Mouse (Mus musculus) midbrain, embryonic 15.5 days (tissue): ENCODE data around the gene Pax7. TPM values are rescaled to one million over a fixed set of nuclear protein-coding genes. Genes with fewer than 3 reads are reported as not detected.

Source experiments
- ATAC-seq: fragments of 200-750 bp; cut with Nextera tagmentation; replicated peaks from 2 replicates; pipeline ENCODE4 v1.8.0; 2017; ENCODE audit warnings: moderate TSS enrichment
- H3K27ac ChIP-seq: fragments of 300-500 bp; sonication (generic); 2 replicates; pipeline ENCODE4 v1.5.1; 2015; ENCODE audit warnings: mild to moderate bottlenecking, inconsistent platforms
- H3K27me3 ChIP-seq: fragments of 300-500 bp; sonication (generic); replicated peaks from 2 replicates; pipeline ENCODE4 v1.6.1; 2015; ENCODE audit warnings: inconsistent platforms
- H3K36me3 ChIP-seq: fragments of 300-500 bp; sonication (generic); replicated peaks from 2 replicates; pipeline ENCODE4 v1.6.1; 2015; ENCODE audit warnings: inconsistent platforms
- H3K4me1 ChIP-seq: fragments of 300-500 bp; sonication (generic); 2 replicates; pipeline ENCODE4 v1.6.1; 2015; ENCODE audit warnings: inconsistent platforms
- H3K4me2 ChIP-seq: fragments of 300-500 bp; sonication (generic); 2 replicates; pipeline ENCODE4 v1.6.1; 2015; ENCODE audit warnings: inconsistent platforms, mild to moderate bottlenecking, moderate library complexity
- H3K4me3 ChIP-seq: fragments of 300-500 bp; sonication (generic); 2 replicates; pipeline ENCODE4 v1.5.1; 2015; ENCODE audit warnings: mild to moderate bottlenecking, inconsistent platforms
- H3K9ac ChIP-seq: fragments of 300-500 bp; sonication (generic); 2 replicates; pipeline ENCODE4 v1.6.1; 2015; ENCODE audit warnings: mild to moderate bottlenecking, inconsistent platforms
- H3K9me3 ChIP-seq: fragments of 300-500 bp; sonication (generic); 2 replicates; pipeline ENCODE4 v1.6.1; 2016; ENCODE audit warnings: inconsistent platforms
- WGBS: fragments of 180-500 bp; shearing (Covaris S2); methylation state at CpG from one replicate; pipeline ENCODE4 v1.1.7; 2015; ENCODE audit warnings: mixed read lengths; 5-methylcytosine and 5-hydroxymethylcytosine counted together
- polyA plus RNA-seq: library from polyadenylated mRNA; unstranded; fragments of >200 nt; fragmentation: Nextera tagmentation; extraction: Ambion mirVana; gene quantifications from 2 replicates; pipeline ENCODE4 v1.2.1, GENCODE M21; 2015

The Pax7 gene
- polyA plus RNA-seq, 1 experiment from 2014 or later: 3.8 TPM

- Histone ChIP-seq H3K36me3 (no peaks in the 10 kb centered on the region), H3K4me1 (no peaks in the 10 kb centered on the region), H3K9me3 (no peaks in the 10 kb centered on the region), H3K9ac (no peak overlapping the region), H3K27me3 (peaks cover 40% of the 10 kb centered on the region), H3K4me3 (no peak overlapping the region), H3K4me2 (no peak overlapping the region), H3K27ac (no peak overlapping the region)
- 29% methylated on average over 7 of the region's 7 CpGs for WGBS
- no peak for ATAC-seq
These were observed 10.1 kb upstream of the Pax7 start for GRCm38 (mm10) chr4:139843456-139843855.

- H3K4me1 ChIP-seq: peaks cover 2% of the 10 kb centered on the region; the same call in 1 of the 2 replicates
- peaks cover 38% of the 10 kb centered on the region for H3K27me3 ChIP-seq
- no peaks in the 10 kb centered on the region for H3K36me3 ChIP-seq
- no peak overlapping the region for H3K27ac ChIP-seq
- H3K4me3 ChIP-seq: no peak overlapping the region
- 76% methylated on average over 7 of the region's 7 CpGs for WGBS
- ATAC-seq: no peak
- H3K9ac ChIP-seq: no peak overlapping the region
- H3K4me2 ChIP-seq: no peak overlapping the region
- no peaks in the 10 kb centered on the region for H3K9me3 ChIP-seq
These were observed 9.6 kb upstream of the Pax7 start for GRCm38 (mm10) chr4:139842919-139843318.

DNA sequence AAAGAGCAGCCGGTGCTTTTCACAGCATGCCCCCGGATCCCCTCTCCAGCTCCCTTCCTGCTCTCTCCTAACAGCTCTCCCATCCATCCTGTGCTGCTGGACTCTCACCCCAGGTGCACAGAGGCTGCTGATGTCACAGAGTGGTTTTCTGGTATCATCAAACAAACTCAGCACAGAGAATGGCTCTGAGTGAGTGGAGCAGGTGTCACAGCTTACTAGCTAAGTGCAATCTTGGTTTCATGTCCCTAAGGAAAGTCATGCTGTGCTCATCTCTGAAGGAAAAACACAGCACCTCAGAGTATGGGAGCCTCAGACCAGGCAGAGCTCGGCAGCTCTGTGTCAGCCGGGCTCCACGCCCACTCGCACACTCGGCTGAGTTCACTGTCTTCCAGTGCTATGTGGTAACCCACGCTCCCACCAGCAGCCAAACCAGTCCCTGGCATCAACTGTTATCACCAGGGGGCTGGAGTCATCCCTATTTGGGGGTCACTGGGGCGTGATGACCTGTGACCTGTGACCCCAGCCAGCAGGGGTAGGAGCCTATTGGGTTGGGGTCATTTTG lies 7.7 kb upstream of the Pax7 start:
- Histone ChIP-seq H3K27ac (no peak overlapping the region), H3K9ac (no peak overlapping the region), H3K27me3 (peaks cover 43% of the 10 kb centered on the region), H3K36me3 (no peaks in the 10 kb centered on the region), H3K9me3 (no peaks in the 10 kb centered on the region), H3K4me2 (no peak overlapping the region), H3K4me1 (peaks cover 15% of the 10 kb centered on the region; the same call in 1 of the 2 replicates), H3K4me3 (no peak overlapping the region)
- 36% methylated on average over 9 of the region's 9 CpGs for WGBS
- ATAC-seq: no peak

DNA sequence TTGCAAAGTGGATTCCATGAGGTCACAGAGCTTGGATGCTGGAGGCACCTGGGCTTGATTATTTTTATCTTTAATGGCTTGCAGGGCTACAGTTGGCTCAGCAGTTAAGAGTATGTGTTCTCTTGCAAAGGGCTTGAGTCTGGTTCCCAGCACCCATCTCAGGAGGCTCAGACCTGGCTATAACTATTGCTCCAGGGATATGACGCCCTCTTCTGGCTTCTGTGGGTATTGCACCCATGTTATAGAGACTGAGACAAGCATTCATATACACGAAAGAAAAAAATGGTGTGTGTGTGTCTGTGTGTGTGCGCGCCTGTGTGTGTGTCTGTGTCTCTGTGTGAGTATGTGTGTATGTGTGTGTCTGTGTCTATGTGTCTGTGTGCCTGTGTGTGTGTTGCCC lies 7.1 kb upstream of the Pax7 start:
- Histone ChIP-seq H3K4me3 (no peak overlapping the region), H3K4me1 (peaks cover 20% of the 10 kb centered on the region; the same call in 1 of the 2 replicates), H3K9ac (no peak overlapping the region), H3K9me3 (no peaks in the 10 kb centered on the region), H3K27me3 (peaks cover 41% of the 10 kb centered on the region), H3K36me3 (no peaks in the 10 kb centered on the region), H3K27ac (no peak overlapping the region), H3K4me2 (no peak overlapping the region)
- WGBS: 73% methylated on average over 4 of the region's 4 CpGs
- no peak for ATAC-seq

GRCm38 (mm10) chr4:139836681-139837080 lies 3.4 kb upstream of the Pax7 start:
- peaks cover 42% of the 10 kb centered on the region for H3K4me1 ChIP-seq
- WGBS: 3% methylated on average over 5 of the region's 5 CpGs
- no peak overlapping the region for H3K4me3 ChIP-seq
- no peak overlapping the region for H3K27ac ChIP-seq
- no peaks in the 10 kb centered on the region for H3K36me3 ChIP-seq
- no peak for ATAC-seq
- no peak overlapping the region for H3K9ac ChIP-seq
- no peaks in the 10 kb centered on the region for H3K9me3 ChIP-seq
- H3K4me2 ChIP-seq: 0 out of 2 replicates have a peak overlapping the region, but pooled peaks have one; percentile 3
- peaks cover 56% of the 10 kb centered on the region for H3K27me3 ChIP-seq

GRCm38 (mm10) chr4:139836196-139836595 lies 2.9 kb upstream of the Pax7 start:
- Histone ChIP-seq H3K9ac (no peak overlapping the region), H3K4me1 (peaks cover 47% of the 10 kb centered on the region), H3K4me2 (peak overlapping the region; percentile 20; the same call in 1 of the 2 replicates), H3K4me3 (no peak overlapping the region), H3K27me3 (peaks cover 56% of the 10 kb centered on the region), H3K36me3 (no peaks in the 10 kb centered on the region), H3K27ac (0 out of 2 replicates have a peak overlapping the region, but pooled peaks have one; percentile 29), H3K9me3 (no peaks in the 10 kb centered on the region)
- 3% methylated on average over 8 of the region's 8 CpGs for WGBS
- ATAC-seq: 0 out of 2 replicates have a peak, but pooled peaks have one; percentile 22

GRCm38 (mm10) chr4:139833817-139834401 lies 581 bp upstream of the Pax7 start:
- H3K4me2 ChIP-seq: peak overlapping the region; percentile 48
- H3K27me3 ChIP-seq: peaks cover 51% of the 10 kb centered on the region
- H3K9ac ChIP-seq: no peak overlapping the region

DNA sequence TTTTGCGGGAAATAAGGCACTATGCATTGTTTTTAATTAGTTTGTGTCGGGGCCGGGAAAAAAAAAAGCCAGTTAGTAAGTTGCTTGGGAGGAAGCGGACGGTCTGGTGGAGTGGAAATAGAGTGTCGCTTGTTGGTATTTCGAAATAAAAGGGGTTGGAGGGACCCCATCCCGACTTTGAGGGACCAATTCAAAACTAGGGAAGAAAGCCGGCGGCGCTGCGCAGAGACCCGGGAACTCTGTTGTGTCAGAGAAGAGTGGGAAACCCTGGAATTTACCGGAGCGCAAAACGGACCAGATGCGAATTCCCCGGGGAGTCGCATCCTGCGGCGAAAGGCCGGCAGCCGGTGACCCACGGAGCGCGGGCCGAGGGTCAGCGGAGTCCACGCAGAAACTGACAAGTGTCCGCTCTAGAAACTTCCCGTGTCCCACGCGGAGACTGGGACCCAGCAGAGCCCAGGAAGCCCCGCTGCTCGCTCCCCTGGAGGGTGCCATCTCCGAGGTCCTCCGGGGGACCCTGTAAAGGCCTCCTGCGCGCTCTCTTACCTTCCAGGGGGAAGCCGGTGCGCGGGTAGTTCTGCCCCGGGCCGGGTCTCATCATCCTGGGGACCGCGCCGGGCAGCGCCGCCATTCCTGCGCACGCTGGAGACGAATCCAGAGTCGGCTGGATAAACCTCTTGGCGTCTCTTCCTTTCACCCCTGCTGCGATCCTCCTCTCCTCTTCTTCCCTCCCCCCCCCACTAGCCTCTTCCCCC lies 870 bp downstream of the Pax7 start:
- Histone ChIP-seq H3K4me2 (peak overlapping the region; percentile 48), H3K4me3 (peak overlapping the region; percentile 38), H3K4me1 (peaks cover 49% of the 10 kb centered on the region), H3K9me3 (no peaks in the 10 kb centered on the region), H3K36me3 (no peaks in the 10 kb centered on the region), H3K9ac (peak overlapping the region; percentile 26), H3K27me3 (peaks cover 50% of the 10 kb centered on the region), H3K27ac (peak overlapping the region; percentile 69)
- no peak for ATAC-seq
- under 1% methylated on average over 54 of the region's 55 CpGs for WGBS

More at GRCm38 (mm10) chr4:139833817-139834401, 581 bp upstream of the Pax7 start:
- Histone ChIP-seq H3K36me3 (no peaks in the 10 kb centered on the region), H3K4me1 (peaks cover 48% of the 10 kb centered on the region), H3K27ac (peak overlapping the region; percentile 69), H3K4me3 (peak overlapping the region; percentile 38), H3K9me3 (no peaks in the 10 kb centered on the region)
- no peak for ATAC-seq
- 6% methylated on average over 17 of the region's 17 CpGs for WGBS

DNA sequence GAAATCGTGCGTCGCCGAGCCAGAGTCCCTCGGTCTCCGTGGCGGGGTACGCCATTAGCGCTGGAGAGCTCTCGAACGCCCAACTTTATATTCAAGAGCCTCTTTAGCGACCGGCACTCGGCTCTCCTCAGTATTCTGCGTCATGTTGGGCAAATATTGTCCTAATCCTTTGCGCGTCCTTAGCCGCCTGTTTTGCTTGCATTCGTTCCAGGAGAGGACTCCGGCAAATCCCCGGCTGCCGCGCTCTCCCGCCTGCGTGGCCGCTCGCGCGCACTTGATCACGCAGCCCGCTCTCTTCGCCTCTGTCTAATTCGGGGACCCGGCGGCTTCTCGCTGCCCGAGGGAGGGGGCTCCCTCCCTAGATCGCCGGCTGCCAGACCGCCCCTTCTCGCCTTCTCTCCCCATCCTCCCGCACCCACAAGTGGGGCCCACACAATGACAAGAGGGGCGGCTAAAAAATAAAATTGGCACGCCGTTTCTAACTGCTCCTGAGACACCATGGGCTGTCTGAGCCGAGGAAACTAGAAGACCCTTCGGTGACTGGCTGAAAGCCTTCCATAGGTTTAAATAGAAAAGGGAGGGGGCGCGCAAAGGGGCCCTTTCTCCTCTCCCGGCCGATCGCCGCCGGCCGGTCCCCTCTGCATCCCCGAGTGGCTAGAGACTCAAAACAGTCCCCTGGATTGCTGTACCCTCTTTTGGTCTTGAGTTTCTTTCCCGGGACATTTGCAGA lies 1.7 kb downstream of the Pax7 start:
- under 1% methylated on average over 57 of the region's 57 CpGs for WGBS
- peaks cover 50% of the 10 kb centered on the region for H3K27me3 ChIP-seq

GRCm38 (mm10) chr4:139830581-139831387 lies 2.5 kb downstream of the Pax7 start:
- WGBS: 3% methylated on average over 24 of the region's 24 CpGs
- H3K27ac ChIP-seq: peak overlapping the region; percentile 69
- H3K9ac ChIP-seq: peak overlapping the region; percentile 26; the same call in 1 of the 2 replicates
- H3K27me3 ChIP-seq: peaks cover 56% of the 10 kb centered on the region
- no peaks in the 10 kb centered on the region for H3K36me3 ChIP-seq
- peak overlapping the region; percentile 48 for H3K4me2 ChIP-seq
- ATAC-seq: no peak
- H3K9me3 ChIP-seq: no peaks in the 10 kb centered on the region
- H3K4me1 ChIP-seq: peaks cover 39% of the 10 kb centered on the region
- H3K4me3 ChIP-seq: peak overlapping the region; percentile 38

More for the DNA sequence above, 1.7 kb downstream of the Pax7 start:
- H3K9ac ChIP-seq: peak overlapping the region; percentile 26
- ATAC-seq: no peak
- peak overlapping the region; percentile 69 for H3K27ac ChIP-seq
- peak overlapping the region; percentile 38 for H3K4me3 ChIP-seq
- peaks cover 44% of the 10 kb centered on the region for H3K4me1 ChIP-seq
- H3K36me3 ChIP-seq: no peaks in the 10 kb centered on the region
- peak overlapping the region; percentile 48 for H3K4me2 ChIP-seq
- H3K9me3 ChIP-seq: no peaks in the 10 kb centered on the region

DNA sequence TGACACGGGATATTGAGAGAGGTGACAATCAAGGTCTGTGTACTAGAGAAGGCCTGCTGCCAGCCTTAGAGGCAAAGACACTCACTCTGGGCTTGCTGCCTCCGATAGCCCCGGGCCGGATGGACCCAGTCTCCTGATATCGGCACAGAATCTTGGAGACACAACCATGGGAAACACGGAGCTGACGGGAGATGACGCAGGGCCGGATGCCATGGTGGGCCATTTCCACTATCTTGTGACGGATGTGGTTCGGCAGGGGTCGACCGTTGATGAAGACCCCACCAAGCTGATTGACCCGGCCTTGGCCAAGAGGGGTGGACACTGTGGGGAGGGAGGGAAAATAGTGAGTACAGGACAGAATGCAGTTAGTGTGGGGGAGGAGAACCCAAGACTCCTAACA lies 3.3 kb downstream of the Pax7 start:
- Histone ChIP-seq H3K36me3 (no peaks in the 10 kb centered on the region), H3K4me3 (peak overlapping the region; percentile 38), H3K27me3 (peaks cover 52% of the 10 kb centered on the region), H3K9ac (peak overlapping the region; percentile 21; the same call in 1 of the 2 replicates), H3K9me3 (no peaks in the 10 kb centered on the region), H3K4me1 (peaks cover 39% of the 10 kb centered on the region), H3K4me2 (peak overlapping the region; percentile 48), H3K27ac (peak overlapping the region; percentile 23)
- WGBS: 8% methylated on average over 14 of the region's 14 CpGs
- ATAC-seq: no peak
